Mouse (Mus musculus) 416B (cell line): ENCODE measurements around the gene Hs1bp3.

Experiments used
- DNase-seq: peaks from one replicate; pipeline ENCODE4 v3.0.0; 2011; ENCODE audit warnings: low read depth

Hs1bp3 gene

DNA sequence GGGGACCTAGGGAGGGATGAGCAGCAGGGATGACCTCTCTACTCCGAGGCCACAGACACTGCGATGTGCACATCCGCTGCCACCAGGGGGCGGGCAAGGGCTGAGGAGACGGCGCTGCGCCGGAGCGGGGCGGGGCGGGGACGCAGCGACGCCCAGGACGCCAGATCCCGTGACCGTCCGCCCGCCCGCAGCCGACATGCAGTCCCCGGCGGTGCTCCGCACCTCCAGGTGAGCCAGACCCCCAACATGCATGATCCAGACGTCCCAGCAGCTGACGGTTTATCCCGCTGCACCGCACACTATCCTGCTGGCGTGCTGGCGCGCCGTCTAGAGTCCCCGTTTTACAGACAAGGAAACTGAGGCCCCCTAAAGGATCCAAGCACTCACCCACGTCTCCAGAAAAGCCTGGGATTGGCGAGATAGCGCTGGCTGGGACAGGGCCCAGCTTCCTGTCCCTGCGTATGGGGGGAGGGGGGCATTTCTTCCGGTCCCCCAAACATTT is at the start of gene Hs1bp3:
Hs1bp3 (plus strand) TSS at position 163 of the 502 bp plus-strand sequence.
- peak; percentile 78 for DNase-seq

DNA sequence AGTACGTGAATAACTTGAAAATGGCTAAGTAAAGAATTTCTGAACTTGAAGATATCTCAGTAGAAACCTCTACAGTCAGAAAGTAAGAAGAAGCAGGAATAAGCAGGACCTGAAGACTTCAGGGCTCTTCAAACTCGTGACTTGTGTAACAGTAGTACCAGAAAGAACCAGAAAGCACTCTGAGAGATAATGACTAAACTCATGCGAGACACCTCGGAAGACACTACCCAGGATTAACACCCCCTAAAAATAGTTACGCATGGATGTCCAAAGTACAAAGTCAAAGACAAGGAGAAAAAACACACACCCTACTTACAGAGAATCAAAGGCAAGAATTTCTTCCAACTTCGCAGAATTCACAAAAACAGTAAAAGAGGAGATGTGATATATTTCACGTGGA is 46.9 kb upstream of the Hs1bp3 start:
- no peak for DNase-seq

DNA sequence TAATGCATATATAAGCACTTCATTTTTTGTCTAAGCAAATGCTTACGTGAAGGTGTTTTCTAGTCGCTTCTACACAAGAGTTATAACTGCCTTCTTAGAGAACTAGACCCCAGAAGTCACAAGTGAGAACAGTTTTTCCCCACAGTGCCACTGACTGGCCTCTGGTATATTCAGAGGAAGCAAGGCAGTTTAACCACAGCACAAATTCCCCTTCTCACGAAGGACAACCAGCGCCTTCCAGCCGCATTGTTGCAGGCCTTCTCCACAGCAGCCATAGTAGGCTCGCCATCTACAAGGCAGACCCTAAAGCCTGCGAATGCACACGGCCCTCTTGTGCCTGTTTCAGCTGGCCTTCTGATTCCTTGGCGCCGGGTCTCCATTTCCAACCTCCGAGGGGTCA is 43.6 kb upstream of the Hs1bp3 start:
- DNase-seq, result peak; percentile 9

DNA sequence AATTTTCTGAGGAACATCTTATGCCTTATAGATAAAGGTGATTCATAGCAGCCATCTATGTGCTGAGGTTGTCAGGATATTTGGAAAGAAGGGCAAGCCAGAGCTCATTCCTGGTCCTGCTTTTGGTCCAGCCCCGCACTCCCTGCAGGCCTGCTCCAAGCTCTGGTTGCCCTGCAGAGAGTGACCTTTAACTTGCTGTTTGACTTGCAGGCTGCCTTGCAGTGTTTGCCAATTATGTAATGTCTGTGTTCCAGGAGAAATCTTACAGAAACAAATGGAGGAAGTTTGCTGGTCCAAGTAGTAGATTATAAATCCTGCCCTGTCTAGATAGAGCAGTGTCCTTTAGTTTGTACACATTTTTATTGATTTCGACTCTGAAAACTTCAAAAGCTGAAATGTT is 41.8 kb upstream of the Hs1bp3 start:
- DNase-seq, result no peak

DNA sequence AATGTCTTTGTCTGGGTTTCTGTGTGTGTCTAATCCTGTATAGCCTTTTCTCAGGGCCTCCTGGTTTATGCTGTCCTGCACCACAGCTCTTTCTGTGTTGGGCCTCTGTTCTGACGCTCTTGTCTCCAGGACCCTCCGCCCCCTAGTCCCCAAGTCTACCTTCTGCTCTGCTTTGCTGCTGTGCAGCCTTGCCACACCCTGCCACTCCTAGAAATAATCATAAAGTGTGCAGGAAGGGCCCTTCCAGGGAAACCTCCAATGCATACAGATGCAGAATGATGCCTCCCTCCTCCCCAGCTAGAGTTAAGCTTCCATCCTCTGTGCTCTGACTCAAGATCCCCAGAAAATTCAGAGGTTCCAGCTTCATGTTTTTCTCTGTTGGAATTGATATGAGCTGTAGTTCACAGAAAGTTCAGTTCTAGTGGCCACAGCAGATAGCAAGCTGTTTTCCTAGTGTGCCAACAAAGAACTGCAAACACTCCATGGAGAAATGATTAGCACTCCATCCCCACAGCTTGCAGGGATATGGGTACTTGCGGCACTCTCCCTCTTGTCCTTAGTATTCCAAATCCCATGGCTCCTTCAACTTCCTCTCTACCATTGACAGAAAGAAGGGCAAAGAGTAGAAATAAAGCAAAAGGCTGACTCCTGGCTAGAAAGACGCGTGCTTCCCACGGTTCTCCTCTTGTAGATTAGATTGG is 39.6 kb upstream of the Hs1bp3 start:
- no peak for DNase-seq

DNA sequence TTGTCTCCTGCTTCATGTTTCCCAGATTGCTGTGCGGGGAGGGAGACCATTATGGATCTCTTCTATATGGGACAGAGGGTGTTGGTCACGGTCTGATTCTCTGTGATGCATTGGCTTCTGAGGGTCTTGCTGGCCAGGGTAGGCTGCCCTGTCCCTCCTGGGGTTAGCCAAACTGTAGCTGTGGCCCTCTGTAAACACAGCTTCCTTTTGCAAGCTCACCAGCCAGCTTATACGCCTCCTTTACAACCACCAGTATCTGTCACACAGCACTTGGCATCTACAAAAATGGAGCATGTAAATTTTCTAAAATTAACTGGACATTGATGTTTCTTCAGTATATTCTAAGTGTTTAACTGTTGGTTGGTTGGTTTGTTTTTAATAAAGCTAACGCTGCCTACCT is 37.8 kb upstream of the Hs1bp3 start:
- no peak for DNase-seq

DNA sequence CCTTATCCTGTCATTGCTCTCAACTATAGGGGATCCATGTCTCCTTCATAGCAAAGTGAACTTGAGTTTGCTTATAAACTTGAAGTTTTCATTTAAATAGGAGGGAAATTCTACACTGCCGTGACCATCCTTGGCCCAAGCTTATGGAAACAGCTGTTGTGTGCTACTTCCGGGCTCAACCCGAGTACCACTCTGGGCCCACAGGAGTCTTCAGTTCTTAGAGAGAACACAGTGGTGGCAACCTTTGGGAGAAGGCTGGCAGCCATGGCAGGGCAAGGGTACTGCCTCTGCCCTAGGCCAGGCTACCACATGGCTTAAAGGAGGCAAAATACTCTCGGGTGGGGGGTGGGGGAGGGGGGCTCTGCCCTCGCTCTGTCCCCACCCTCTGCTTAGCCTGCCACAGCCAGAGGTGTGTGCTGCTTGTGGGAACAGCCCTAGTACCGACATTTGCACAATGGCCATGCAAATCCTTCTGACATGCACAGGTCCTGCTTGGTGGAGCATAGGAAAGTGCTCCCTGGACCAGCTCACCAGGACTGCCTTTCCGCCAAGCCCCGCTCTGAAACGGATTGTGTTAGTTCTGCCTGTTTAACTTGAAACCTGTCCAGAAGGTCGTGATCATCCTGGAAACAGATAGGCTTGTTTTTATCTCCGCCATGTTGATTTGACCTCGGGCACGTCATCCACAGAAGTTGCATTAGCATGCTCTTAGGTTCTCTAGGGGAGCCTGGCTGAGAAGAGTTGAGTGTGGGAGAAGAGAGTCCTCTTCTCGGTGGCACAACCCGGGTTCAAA is 31.8 kb upstream of the Hs1bp3 start:
- DNase-seq, result no peak

DNA sequence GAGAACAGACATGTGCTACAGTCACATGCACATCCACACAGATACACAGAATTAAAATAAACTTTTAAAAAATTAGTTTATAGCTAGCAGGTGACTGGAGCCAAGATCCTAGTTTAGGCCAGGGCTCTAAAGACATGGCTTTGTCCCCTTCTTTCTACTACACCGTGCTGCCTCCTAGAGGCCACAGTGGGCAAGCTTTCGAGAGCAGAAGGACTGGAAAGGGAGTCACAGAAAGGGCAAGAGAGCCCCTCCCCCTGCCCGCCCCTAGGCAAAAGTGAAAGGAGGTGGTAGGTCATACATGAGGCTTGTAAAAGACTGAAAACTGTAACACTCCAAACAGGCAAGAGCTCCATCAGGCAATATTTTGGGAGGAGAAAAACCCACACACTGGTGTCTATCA is 25.3 kb upstream of the Hs1bp3 start:
- DNase-seq, result peak; percentile 45

DNA sequence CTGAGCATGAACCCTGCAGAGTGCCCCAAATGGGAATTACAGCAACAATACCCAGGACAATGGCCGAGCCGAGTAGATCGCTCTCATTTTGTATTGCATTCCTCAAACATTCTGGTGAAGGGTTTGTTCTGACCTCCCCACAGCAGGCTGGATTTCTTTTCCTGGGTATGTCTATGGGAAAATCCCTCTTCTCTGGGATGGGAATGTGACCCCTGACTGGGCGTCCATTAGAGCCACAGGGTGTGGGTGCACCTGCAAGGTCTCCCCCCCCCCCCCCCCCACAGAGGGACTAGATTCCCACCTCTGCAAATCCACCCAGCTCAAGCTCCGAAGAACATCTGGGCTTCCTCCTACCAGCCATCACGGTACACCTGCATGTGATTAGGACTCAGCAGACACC is 24.1 kb upstream of the Hs1bp3 start:
- DNase-seq, result no peak

DNA sequence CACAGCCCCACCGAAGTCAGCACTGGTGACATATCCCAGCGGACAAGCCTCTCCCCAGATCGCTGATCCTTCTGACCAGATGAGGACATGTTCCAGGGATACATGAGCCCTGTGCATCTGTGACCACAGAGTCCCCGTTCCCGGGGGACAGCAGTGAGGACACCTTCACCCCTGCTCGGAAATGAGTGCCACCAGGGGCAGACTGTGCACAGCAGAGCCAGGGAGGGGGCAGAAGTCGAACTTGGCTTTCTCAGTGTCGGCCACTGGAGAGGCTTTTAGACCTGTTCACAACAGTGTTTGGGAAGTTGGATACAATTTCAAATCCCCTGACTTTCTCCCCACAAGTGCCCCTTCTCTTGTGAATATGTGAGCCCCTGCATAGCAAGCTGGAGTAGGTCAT is 23.7 kb upstream of the Hs1bp3 start:
- DNase-seq, result no peak

DNA sequence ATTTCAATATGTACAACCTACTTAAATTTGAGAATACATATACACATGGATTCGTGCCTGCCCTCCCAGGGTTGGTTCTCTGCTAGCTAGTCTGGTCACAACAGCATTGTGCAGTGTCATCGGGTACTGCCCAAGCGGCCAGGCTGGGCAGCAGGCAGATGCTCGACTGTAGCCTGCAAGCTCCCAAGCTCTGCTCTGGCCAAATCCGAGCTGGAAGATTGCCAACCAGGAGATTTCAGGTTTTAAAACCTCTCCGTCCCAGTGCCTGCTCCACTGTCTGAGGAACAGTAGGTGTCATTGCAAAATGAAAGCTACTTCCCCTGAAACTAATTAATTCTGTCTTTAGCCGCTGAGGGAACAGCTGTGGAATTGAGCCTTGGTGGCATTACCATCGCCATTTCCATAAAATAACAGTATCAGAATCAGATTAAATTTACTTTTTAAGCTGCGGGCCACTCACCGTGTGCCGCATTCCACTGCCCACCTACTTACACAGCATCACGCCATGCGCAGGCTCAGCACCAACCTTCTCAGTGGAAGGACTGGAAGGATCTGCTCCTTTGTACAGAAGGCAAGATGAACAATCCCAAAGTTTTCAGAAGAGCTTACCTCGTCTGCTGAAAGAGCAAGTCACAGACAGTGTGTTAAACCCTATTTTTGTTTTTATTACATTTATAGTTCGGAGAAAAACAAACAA is 21.9 kb upstream of the Hs1bp3 start:
- DNase-seq, result no peak

DNA sequence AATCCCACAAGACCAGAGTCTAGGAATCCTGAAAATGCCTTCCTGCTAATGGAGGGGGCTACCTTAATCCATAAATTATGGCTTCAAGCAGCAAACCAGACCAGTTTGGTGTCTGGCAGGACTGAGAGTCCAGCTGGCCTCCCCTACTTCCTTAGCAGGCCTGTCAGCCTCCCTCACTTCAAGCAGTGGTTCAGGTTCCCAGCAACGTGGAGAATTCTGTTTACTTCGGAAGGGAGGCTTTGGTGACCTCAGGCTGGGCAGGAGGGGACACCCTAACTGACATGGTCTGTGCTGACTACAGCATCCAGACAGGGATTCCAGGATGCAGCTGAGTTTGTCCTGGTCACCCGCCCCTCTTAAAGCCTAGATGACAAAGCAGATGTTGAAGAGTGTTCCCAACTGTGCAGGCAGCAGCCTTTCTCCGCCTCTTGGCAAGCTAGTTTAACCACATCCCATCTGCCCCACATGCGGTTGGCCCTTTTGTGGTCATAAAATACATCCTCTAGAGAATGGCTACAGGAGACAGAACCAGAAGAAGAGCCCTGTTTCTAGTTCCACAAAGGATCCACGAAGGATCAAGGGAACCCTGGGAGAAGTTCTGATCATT is 17.8 kb upstream of the Hs1bp3 start:
- peak; percentile 93 for DNase-seq

DNA sequence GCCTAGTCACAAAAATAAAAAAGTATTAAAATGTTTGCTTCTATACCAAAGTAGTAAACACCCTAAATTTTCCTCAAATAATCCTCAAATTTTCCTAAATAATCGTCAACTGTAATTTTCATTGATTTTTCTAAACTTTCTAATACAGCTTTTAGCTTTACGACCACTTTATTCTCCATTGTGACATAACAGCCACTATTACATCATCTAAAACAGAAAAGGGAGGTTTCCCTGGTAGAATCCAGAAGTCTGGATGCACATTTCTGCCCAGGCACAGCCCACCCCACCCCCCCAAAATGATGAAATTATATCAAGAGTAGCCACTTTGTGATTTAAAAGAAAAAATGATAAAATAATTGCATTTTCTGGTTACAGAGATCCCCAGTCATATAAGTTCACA is 17.1 kb upstream of the Hs1bp3 start:
- no peak for DNase-seq

DNA sequence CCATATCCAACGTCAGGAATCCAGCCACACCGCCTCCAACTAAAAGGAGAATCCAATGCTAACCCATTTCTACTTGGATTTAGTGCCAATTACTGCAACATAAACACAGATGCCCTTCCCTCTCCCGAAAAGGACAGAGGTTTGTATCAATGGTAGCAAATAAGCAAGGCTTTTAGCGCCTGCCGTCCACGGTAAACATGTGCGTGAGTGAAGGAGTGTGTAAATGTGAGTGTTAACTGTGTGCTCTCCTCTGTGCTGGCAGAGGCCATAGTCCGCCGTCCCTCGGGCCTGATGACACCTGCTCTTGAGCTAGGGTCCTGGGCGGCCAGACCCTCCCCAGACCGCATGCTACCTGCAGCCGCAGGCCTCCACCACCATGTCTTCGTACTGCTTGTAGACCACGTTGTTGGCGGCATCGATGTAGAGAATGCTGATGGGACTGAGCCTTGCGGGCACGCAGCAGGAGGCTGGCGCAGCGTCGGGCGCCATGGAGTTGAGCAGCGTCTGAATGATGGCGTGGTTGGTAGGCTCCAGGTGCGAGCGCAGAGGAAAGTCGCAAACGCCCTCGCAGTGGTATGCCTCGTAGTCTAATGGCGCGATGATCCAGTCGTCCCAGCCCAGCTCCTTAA is 15.5 kb upstream of the Hs1bp3 start:
- no peak for DNase-seq

DNA sequence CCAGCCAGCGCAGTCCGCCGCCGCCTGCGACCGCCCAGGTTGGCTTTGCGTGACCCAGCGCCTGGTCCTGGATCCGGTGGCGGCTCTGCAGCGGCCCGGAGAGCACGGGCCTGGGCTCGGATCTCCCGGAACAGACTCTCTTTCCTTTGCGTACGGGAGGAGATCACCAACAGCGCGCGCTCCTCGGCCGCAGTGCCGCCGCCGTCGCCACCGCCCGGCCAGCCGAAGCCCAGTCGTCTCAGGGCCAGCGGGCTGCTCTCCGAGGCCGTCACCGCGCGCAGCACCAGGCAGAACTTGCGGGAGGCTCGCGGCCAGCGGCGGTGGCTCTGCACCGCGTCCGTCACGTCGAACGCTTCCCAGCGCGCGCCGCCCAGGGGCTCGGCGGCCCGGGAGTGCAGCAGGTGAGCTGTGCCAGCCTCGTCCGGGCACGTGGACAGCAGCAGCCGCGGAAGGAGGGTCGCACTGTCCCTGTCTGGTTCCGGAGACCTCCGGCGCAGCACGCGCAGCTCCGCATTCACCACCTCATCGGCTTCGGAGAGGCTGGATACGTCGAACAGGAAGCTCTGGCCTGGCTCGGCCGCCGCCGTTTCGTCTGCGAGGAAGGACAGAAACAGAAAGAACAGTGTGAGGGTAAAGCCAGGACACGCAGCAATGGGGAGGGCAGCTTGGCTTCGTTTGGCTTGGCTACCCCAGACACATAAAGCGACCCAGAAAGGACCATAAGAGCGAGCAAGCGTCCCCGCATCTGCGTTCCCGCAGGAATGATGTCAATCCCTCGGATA is 14.7 kb upstream of the Hs1bp3 start:
- no peak for DNase-seq

DNA sequence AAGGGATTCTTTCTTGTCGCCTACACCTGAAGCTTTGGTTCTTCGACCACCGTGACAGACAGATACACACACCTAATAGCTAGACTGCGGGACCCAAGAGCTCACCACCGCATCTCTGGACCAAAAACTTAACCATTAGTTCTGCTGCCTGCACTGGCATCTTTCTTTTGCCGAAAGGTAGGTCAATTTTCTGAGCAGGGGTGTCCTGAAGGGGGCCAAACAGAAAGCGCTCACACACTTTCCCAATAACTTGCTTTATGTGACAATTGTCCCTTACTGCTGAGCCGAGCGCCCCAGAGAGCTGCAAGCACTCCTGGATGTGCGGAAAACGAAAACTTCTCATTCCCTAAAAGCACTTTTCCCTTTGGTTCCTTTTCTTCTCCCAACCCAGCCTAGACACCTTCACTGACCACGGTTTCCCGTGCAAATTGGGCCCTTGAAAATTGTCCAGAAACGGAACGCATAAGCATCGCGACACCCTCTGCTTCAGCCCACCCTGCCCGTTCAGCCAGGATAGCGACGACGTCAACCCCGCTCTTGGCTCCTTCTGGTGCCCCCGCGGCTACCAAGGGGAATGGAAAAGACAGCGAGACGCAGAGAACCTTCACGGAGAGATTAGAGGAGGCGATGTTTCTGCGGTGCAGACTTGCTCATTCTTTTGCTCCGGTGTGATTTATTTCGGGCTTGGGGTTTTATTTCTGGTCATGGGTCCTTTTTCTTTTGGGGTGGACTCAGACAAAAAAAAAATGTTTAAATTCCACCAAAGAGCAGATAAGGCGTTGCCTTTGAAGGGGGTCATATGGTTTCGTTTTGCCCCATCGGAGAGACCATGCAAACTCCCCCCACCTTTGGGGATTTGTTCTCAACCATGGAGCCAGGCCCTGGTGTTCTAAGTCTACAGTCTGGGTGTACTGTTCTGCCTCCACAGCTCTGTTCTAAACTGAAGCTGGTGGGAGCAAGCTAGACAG is 13.8 kb upstream of the Hs1bp3 start:
- no peak for DNase-seq

DNA sequence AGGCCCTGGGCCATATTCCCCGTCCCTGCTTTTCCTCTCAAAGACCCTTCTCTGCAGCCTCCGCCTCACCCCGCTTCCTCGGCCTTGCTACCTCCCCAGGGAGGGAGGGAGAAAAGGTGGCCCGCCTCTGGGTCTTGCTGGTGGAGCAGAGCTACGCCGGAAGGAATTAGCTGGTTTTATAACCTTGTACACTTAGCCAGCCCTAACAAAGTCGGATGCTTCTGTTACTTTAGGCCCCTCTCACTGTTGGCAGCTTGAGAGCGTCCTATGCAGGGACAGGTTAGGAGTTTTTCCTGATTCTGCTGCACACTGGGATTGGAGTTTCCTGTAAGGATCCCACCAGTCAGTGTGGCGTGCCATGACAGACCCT is 13.1 kb upstream of the Hs1bp3 start:
- DNase-seq, result no peak

DNA sequence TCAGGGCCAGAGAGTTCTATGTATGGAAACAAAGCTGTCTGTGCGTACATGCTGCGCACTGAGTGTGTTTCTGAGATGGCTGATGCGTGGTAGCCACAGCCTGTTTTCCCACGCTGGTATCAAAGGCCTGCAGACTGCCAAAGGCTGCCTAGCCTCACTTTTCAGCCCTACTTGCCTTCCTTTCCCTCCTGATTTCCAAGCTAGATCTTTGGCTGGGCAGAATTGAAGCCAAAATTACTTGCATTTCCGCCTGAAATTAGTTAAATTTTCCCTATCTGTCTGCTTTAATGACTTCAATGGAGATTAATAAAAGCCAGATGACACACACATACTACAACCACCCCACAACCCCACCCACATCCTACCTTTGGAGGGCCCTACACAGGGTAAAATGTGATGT is 12.7 kb upstream of the Hs1bp3 start:
- DNase-seq, result no peak

DNA sequence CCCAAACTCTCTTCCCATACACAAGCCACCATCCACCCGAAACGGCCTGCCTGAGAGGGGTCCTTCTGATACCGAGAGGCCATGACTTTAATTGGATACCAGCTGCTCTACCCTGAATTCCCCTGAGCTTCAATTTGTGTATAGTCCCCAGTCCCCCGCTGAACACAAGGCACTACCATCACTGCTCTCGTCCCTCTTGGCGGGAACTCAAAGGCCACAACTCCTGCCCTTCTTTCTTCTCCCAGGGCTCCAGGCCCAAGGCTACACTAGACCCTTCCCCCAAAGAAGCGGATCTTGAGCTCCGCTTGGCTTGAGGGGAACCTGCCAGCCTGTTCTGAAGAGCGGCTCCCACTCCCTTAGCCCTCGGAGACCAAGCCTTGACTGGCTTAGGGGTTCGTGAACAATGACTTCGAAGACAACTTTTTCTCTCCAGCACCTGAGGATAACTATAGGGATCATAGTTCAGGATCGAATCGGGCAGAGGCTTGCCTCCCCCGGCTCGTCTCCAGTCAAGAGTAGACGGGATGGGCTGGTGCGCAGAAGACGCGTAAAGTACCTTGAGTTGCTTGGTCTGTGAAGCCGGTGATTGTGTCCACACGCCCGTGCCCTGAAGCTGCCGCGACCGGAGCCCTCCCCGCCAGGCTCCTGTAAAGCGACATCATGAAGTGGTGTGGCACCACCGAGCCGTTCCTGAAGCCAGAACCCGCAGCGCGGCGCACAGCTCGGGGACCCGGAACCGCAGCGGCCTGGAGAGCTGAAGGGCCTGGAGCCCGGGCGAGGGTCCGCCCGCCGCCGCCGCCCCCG is 12.0 kb upstream of the Hs1bp3 start:
- DNase-seq, result no peak
